Comparison of ENCODE assay signal across 20 mouse cellular contexts in genomic region chr3:131258921-131259320, GRCm38 (mm10). TPM values are rescaled to one million over a fixed set of nuclear protein-coding genes. Genes with fewer than 3 reads are reported as not detected.
A peak's percentile ranks its signal among the peaks of the same experiment; 100 is the strongest.
DNase-seq lines count a peak whose midpoint lies in the region; ATAC-seq lines count a peak whose summit lies in the region.
"Had no signal": no experiment of that assay in that cellular context is flagged by ENCODE, and none has a peak within 500 bp of the region (broad histone marks: within the 10 kb centered on the region; RNA-seq: fewer than 3 reads in every experiment).

No protein-coding gene starts in this region.

- ATAC-seq in frontal cortex, adult (ENCODE audit: low TSS enrichment), result 0 out of 2 replicates have a peak, but pooled peaks have one; percentile 1
- no peak for ATAC-seq in activated CD4-positive, CD25-positive, alpha-beta regulatory T cell, adult 4 months
- ATAC-seq: CD4-positive, CD25-positive, alpha-beta regulatory T cell, adult 4 months; forebrain, embryonic 14.5 days; forebrain, embryonic 16.5 days had no signal

- no peak for DNase-seq in frontal cortex, postnatal 25 days (ENCODE audit: low spot score in 2 of 2)
- DNase-seq in ES-CJ7 (ENCODE audit: low read depth, low spot score), result peak; percentile 40
- DNase-seq in ZHBTc4 (ENCODE audit: low read depth, low spot score), result peak; percentile 53
- no peak for DNase-seq in adrenal gland, adult 18-20 months (ENCODE audit: low spot score in 2 of 2)
- DNase-seq: adrenal gland, postnatal 10 days; adrenal gland, postnatal 25 days; B cell, adult 2 months; cerebellum, adult 11 months; cerebellum, adult 18-20 months; cerebellum, adult 8-10 months; cerebellum, adult 9-11 months; cerebellum, postnatal 14 days; cerebellum, postnatal 36 days; embryo, embryonic 11 days had no signal

RNA-seq across cellular contexts. Expression of gene Hadh, which starts 13.0 kb away (rescaled TPM):
- polyA plus RNA-seq in activated CD4-positive, CD25-positive, alpha-beta regulatory T cell, adult 4 months (2017; shearing (Covaris generic)), result 10 to 100 TPM; 74.7 to 79.3 TPM
- 100 to 1,000 TPM; 469 to 611 TPM for total RNA-seq in adrenal gland, adult 18-20 months (2021)

RNA-seq across cellular contexts. Expression of gene Cyp2u1, which starts 44.1 kb away (rescaled TPM):
- 1 to 10 TPM in 1 of 2 experiments, under 1 TPM in 1; 0.98 to 1.0 TPM for polyA plus RNA-seq in activated CD4-positive, CD25-positive, alpha-beta regulatory T cell, adult 4 months (2017; shearing (Covaris generic))
- 10 to 100 TPM; 13.5 to 28.2 TPM for total RNA-seq in adrenal gland, adult 18-20 months (2021)
- polyA plus RNA-seq: erythroblast, embryonic 14.5 days had no signal

Comparison
In these comparisons a context has a peak if more than half of its experiments do, and no peak if none do; other contexts are left out.
1. DNase-seq: peak in ES-CJ7 (single experiment) and ZHBTc4 (single experiment); none in frontal cortex, postnatal 25 days (0 of 2) and adrenal gland, adult 18-20 months (0 of 2).